Mouse (Mus musculus) bone marrow, adult 2 months (tissue): Measurements from ENCODE around the gene Gzmm.

Source experiments
- CTCF ChIP-seq: fragments of 200-500 bp; IDR thresholded peaks from 2 replicates; pipeline ENCODE4 v1.5.1; 2011; ENCODE audit warnings: low read length, control low read depth; ENCODE audit not compliant: control insufficient read depth, insufficient read depth
- POLR2A ChIP-seq: fragments of 200-500 bp; IDR thresholded peaks from 2 replicates; pipeline ENCODE4 v1.6.1; 2011; ENCODE audit warnings: low read depth, mild to moderate bottlenecking, control low read depth, low read length, borderline replicate concordance; ENCODE audit not compliant: control insufficient read depth

DNA sequence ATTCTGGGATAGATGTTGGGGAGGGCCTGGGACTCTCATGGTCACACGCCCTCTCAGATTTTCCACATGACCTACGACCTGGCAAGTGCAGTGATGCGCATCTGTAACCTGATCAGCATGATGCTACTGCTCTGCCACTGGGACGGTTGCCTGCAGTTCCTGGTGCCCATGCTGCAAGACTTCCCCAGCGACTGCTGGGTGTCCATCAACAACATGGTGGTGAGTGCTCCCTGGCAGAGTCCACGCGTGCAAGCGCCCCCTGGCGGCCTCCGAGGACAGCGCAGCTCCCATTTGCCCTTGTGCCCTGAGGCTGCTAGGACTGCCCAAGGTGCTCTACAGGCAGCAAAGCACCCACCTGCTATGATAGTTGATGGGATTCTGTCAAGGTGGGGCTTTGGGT is 37.3 kb downstream of the Gzmm start:
- TF ChIP-seq CTCF (peak; percentile 82), POLR2A (no peak)
